Mouse (Mus musculus) forebrain, embryonic 14.5 days (tissue): Measurements from ENCODE around the gene Med8. TPM values are rescaled to one million over a fixed set of nuclear protein-coding genes. Genes with fewer than 3 reads are reported as not detected.

Experiments used
- ATAC-seq: fragments of 200-750 bp; cut with Nextera tagmentation; 2 replicates; pipeline ENCODE4 v1.8.0; 2017; ENCODE audit warnings: mild to moderate bottlenecking, moderate library complexity
- DNase-seq: peaks from one replicate; pipeline ENCODE4 v3.0.0-alpha.2; 2015; ENCODE audit warnings: low spot score
- H3K27ac ChIP-seq: fragments of 300-500 bp; sonication (generic); 2 replicates; pipeline ENCODE4 v1.5.1; 2014; ENCODE audit warnings: low read depth, mild to moderate bottlenecking, control low read depth, low read length, moderate library complexity
- H3K27me3 ChIP-seq: fragments of 300-500 bp; sonication (generic); replicated peaks from 2 replicates; pipeline ENCODE4 v1.6.1; 2014; ENCODE audit warnings: low read length, control low read depth, mixed read lengths; ENCODE audit not compliant: control insufficient read depth, insufficient read depth
- H3K36me3 ChIP-seq: fragments of 300-500 bp; sonication (generic); 2 replicates; pipeline ENCODE4 v1.6.1; 2014; ENCODE audit warnings: low read length, control low read depth; ENCODE audit not compliant: control insufficient read depth, insufficient read depth
- H3K4me1 ChIP-seq: fragments of 300-500 bp; sonication (generic); 2 replicates; pipeline ENCODE4 v1.6.1; 2014; ENCODE audit warnings: antibody characterized with exemption, low read length, control low read depth; ENCODE audit not compliant: control insufficient read depth, insufficient read depth
- H3K4me2 ChIP-seq: fragments of 300-500 bp; sonication (generic); 2 replicates; pipeline ENCODE4 v1.6.1; 2014; ENCODE audit warnings: mild to moderate bottlenecking, control low read depth, low read length
- H3K4me3 ChIP-seq: fragments of 300-500 bp; sonication (generic); 2 replicates; pipeline ENCODE4 v1.5.1; 2014; ENCODE audit warnings: low read depth, low read length, control low read depth
- H3K9ac ChIP-seq: fragments of 300-500 bp; sonication (generic); 2 replicates; pipeline ENCODE4 v1.6.1; 2014; ENCODE audit warnings: mild to moderate bottlenecking, low read length, control low read depth, moderate library complexity
- H3K9me3 ChIP-seq: fragments of 300-500 bp; sonication (generic); replicated peaks from 2 replicates; pipeline ENCODE4 v1.6.1; 2016; ENCODE audit warnings: low read length, control low read depth, mixed read lengths; ENCODE audit not compliant: control insufficient read depth
- WGBS: fragments of 180-500 bp; shearing (Covaris S2); extraction: QIAGEN DNeasy Blood & Tissue Kit; methylation state at CpG from one replicate; pipeline ENCODE4 v1.1.7; 2014; 5-methylcytosine and 5-hydroxymethylcytosine counted together
- polyA plus RNA-seq: library from polyadenylated mRNA; unstranded; fragments of >200 nt; fragmentation: Nextera tagmentation; extraction: Ambion mirVana; gene quantifications from 2 replicates; pipeline ENCODE4 v1.2.1, GENCODE M21; 2014

The Med8 gene
- polyA plus RNA-seq, 1 experiment from 2014 or later: 119 TPM

- ATAC-seq: no peak
- H3K4me3 ChIP-seq: no peak overlapping the region
- no peaks in the 10 kb centered on the region for H3K9me3 ChIP-seq
- no peaks in the 10 kb centered on the region for H3K4me1 ChIP-seq
- no peak for DNase-seq
- no peak overlapping the region for H3K27ac ChIP-seq
- no peak overlapping the region for H3K4me2 ChIP-seq
- WGBS: 88% methylated on average over 3 of the region's 3 CpGs
- H3K9ac ChIP-seq: no peak overlapping the region
- peaks cover 92% of the 10 kb centered on the region for H3K36me3 ChIP-seq
- H3K27me3 ChIP-seq: no peaks in the 10 kb centered on the region
Observed at GRCm38 (mm10) chr4:118368616-118369015, 40.5 kb upstream of the Med8 start.

GRCm38 (mm10) chr4:118371822-118372221, 37.3 kb upstream of the Med8 start:
- Histone ChIP-seq H3K36me3 (peaks cover 94% of the 10 kb centered on the region), H3K27me3 (no peaks in the 10 kb centered on the region), H3K9ac (no peak overlapping the region), H3K4me2 (no peak overlapping the region), H3K4me3 (no peak overlapping the region), H3K27ac (no peak overlapping the region), H3K4me1 (no peaks in the 10 kb centered on the region), H3K9me3 (no peaks in the 10 kb centered on the region)
- 91% methylated on average over 13 of the region's 13 CpGs for WGBS
- DNase-seq (no peak), ATAC-seq (no peak)

- Histone ChIP-seq H3K9me3 (no peaks in the 10 kb centered on the region), H3K27ac (no peak overlapping the region), H3K4me2 (no peak overlapping the region), H3K36me3 (peaks cover 99% of the 10 kb centered on the region), H3K9ac (no peak overlapping the region), H3K4me1 (no peaks in the 10 kb centered on the region), H3K4me3 (no peak overlapping the region), H3K27me3 (no peaks in the 10 kb centered on the region)
- DNase-seq: no peak
- no peak for ATAC-seq
- WGBS: 92% methylated on average over 6 of the region's 6 CpGs
Observed at GRCm38 (mm10) chr4:118375999-118376398, 33.1 kb upstream of the Med8 start.

GRCm38 (mm10) chr4:118383271-118383670, 25.9 kb upstream of the Med8 start:
- H3K9me3 ChIP-seq: no peaks in the 10 kb centered on the region
- ATAC-seq (no peak), DNase-seq (no peak)
- no peaks in the 10 kb centered on the region for H3K4me1 ChIP-seq
- no peak overlapping the region for H3K27ac ChIP-seq
- no peak overlapping the region for H3K4me3 ChIP-seq
- H3K27me3 ChIP-seq: no peaks in the 10 kb centered on the region
- no peak overlapping the region for H3K9ac ChIP-seq
- no peak overlapping the region for H3K4me2 ChIP-seq
- peaks cover 98% of the 10 kb centered on the region for H3K36me3 ChIP-seq
- 94% methylated on average over 7 of the region's 7 CpGs for WGBS

GRCm38 (mm10) chr4:118387316-118387715, 21.8 kb upstream of the Med8 start:
- Histone ChIP-seq H3K4me2 (no peak overlapping the region), H3K27me3 (no peaks in the 10 kb centered on the region), H3K4me3 (no peak overlapping the region), H3K27ac (no peak overlapping the region), H3K9ac (no peak overlapping the region), H3K9me3 (no peaks in the 10 kb centered on the region), H3K4me1 (no peaks in the 10 kb centered on the region), H3K36me3 (peaks cover 100% of the 10 kb centered on the region)
- no peak for DNase-seq
- WGBS: 94% methylated on average over 8 of the region's 8 CpGs
- no peak for ATAC-seq

GRCm38 (mm10) chr4:118390146-118390545, 19.0 kb upstream of the Med8 start:
- no peak for ATAC-seq
- Histone ChIP-seq H3K9ac (no peak overlapping the region), H3K27ac (no peak overlapping the region), H3K4me2 (no peak overlapping the region), H3K9me3 (no peaks in the 10 kb centered on the region), H3K4me1 (no peaks in the 10 kb centered on the region), H3K36me3 (peaks cover 99% of the 10 kb centered on the region), H3K4me3 (no peak overlapping the region), H3K27me3 (no peaks in the 10 kb centered on the region)
- DNase-seq: no peak
- 95% methylated on average over 11 of the region's 11 CpGs for WGBS

- DNase-seq (no peak), ATAC-seq (no peak)
- Histone ChIP-seq H3K9ac (no peak overlapping the region), H3K9me3 (no peaks in the 10 kb centered on the region), H3K36me3 (peaks cover 98% of the 10 kb centered on the region), H3K27ac (no peak overlapping the region), H3K27me3 (no peaks in the 10 kb centered on the region), H3K4me1 (no peaks in the 10 kb centered on the region), H3K4me3 (no peak overlapping the region), H3K4me2 (no peak overlapping the region)
- 96% methylated on average over 6 of the region's 6 CpGs for WGBS
Observed at GRCm38 (mm10) chr4:118394505-118394904, 14.6 kb upstream of the Med8 start.

GRCm38 (mm10) chr4:118395289-118395688, 13.8 kb upstream of the Med8 start:
- no peaks in the 10 kb centered on the region for H3K9me3 ChIP-seq
- WGBS: 91% methylated on average over 4 of the region's 4 CpGs
- peaks cover 98% of the 10 kb centered on the region for H3K36me3 ChIP-seq
- no peak for ATAC-seq
- H3K9ac ChIP-seq: no peak overlapping the region
- H3K4me1 ChIP-seq: no peaks in the 10 kb centered on the region
- H3K27me3 ChIP-seq: no peaks in the 10 kb centered on the region
- H3K4me2 ChIP-seq: no peak overlapping the region
- DNase-seq: no peak
- no peak overlapping the region for H3K27ac ChIP-seq
- no peak overlapping the region for H3K4me3 ChIP-seq

GRCm38 (mm10) chr4:118396433-118396832, 12.7 kb upstream of the Med8 start:
- no peaks in the 10 kb centered on the region for H3K27me3 ChIP-seq
- ATAC-seq: no peak
- H3K27ac ChIP-seq: no peak overlapping the region
- no peak overlapping the region for H3K4me3 ChIP-seq
- H3K4me2 ChIP-seq: no peak overlapping the region
- WGBS: 90% methylated on average over 3 of the region's 3 CpGs
- peaks cover 98% of the 10 kb centered on the region for H3K36me3 ChIP-seq
- no peaks in the 10 kb centered on the region for H3K9me3 ChIP-seq
- no peak overlapping the region for H3K9ac ChIP-seq
- H3K4me1 ChIP-seq: no peaks in the 10 kb centered on the region
- DNase-seq: no peak
